Mouse (Mus musculus): Measurements from ENCODE around the gene Lim2.
"Not testable (repeated sequence)": the region's sequence is repeated elsewhere in the genome, so short reads cannot be mapped to it uniquely, and the experiment has no call there.

Gene Lim2

DNA sequence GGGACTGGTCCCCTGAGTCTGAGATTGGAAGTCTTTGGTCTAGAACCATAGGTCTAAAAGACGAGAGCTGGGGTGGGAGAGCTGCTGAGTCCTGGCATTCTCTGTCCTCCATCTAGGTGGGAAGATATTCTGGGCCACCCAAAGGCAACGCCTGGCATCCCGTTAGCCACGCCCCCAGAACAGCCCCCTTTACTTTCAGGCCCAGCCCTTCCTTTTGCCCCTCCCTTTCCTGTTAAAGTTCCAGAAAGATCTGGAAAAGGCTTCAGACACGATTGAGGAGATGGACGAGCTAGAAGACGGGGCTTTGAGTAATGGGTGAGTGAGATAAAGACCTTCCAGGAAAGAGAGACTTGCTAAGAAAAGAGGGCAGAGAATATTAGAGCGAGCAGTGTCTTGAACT, at the start of gene Lim2:
Gene Lim2 (plus strand): TSS at position 265 of the 400 bp plus-strand sequence.
- no peak for DNase-seq (ENCODE audit: low spot score in 2 of 2)

DNA sequence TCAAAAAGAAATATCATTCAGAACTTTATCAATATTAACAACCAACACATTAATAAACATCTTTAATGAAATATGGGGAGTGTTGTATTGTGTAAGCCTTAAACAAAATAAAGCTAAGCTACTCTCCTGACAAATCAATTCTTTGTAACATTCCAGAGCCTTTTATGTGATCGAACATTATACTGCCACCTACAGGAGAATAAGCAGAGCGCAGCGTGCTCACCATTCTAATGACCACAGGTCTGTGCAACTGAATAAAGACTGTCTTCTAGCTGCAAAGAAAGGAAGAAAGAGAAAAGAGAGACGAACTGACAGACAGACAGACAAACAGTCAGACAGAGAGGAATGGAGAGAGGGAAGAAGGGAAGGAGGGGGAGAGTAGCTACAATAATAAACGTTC, 49.2 kb upstream of the Lim2 start:
- DNase-seq (ENCODE audit: low spot score in 2 of 2), result no peak

DNA sequence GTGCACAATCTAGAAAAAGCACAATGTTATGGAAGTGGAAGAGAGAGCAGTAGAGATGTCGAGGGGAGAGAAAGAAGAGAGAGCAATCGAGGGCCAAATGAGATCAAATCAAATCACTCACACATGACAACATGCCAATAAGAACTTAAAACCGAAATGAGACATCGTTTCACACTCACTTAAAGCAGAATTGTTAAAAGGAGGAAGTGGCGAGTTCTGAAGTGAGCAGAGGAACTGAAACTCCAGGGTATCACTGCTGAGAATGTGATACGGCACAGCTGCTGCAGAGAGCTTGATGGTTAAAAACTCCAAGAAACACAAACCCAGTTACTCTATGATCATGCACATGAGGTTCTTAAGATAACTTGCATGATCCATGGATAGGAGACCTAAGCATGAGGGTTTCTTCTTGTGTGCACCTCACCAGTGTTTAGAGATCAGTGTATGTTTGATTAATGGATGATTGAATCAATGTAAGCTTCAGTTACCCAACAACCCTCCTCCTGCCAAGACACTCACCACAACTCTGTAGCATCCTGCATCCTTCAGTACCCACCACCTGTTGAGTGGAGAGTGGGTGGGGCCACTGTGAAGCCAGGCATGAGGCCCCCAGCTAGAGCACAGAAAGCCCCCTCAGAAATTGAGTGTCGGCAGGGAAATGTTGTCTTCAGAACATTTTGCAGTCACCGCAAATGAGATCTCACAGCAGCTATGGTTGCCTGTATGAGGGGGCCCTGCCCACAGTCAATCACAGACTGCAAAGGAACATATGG, 34.9 kb upstream of the Lim2 start:
- DNase-seq (ENCODE audit: low spot score in 2 of 2), result peak; percentile 79 to 81

DNA sequence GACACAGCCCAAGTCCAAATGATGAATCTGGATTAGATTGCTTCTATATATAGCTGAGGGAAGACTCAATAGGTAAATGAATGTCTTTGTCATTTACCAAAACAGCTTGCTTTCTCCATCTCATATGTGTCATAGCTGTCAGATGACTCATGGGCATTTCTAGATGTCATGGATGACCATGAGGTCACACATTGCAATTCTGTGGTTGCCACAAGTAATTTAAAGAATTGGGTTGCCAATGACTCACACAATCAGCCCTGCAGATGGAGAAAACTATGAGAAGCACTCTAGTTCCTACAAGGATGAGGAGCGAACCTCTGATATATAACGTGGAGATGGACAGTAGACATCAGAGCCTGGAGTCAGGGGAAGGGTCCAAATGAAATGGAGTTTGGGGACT, 28.0 kb upstream of the Lim2 start:
- no peak for DNase-seq (ENCODE audit: low spot score in 2 of 2)

DNA sequence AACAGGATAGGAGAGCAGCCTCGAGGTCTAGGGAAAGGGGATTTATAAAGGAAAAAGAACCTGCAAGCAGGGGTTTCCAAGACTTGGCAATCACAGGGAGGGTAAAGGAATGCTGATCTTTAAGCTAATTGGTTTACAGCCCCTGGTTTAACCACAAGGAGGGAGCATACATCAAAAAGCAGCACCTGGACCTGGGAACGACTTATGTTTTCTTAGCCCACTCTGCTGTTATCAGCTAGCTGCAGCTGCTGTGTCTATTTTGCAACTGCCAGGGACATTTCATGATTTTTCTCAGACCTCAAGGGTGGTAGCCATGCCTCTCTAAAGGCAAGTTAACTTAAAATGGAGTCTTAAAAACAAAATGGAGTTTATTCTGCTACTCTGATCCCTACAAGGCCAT, 24.8 kb upstream of the Lim2 start:
- DNase-seq (ENCODE audit: low spot score in 2 of 2), result no peak

DNA sequence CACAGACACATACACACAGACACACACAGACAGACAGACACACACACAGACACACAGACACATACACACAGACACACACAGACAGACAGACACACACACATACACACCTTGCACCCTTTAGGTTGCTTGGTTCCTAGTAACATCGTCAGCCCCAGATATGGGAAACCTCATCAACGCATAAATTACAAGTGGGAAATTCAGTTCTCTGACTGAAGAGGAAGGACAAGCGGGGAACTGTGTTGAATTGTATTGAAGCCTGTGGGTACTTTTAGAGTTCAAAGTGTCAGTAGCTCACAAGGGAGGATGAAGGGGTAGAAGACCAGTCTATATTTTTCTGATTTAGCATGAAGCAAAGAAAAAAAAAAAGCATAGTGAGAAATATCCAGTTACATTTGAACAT, 19.9 kb upstream of the Lim2 start:
- peak; percentile 14 to 39 for DNase-seq (ENCODE audit: low spot score in 2 of 2)

DNA sequence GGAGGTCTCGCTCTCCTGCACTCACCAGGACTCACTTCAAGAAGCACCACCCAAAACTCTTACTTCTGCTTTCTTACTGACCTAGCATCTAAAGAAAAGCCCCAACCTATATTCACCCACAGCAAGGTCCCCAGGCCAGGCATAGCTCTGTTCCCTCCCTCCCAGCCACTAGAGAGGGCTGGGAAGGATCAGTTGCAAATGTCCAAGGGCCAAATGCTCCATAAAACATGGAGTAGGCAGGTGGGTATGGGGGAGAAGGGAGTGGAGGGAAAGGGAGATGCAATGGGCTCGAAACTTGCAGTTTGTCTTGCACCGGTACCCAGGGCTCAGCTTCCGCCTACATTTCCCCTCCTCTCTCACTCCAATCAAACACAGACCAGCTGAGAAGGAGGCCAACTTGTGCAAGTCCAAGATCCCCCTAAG, 19.3 kb upstream of the Lim2 start, which contains the start of gene Siglecg:
Gene Siglecg (plus strand): TSS at position 74 of the 423 bp plus-strand sequence.
- peak; percentile 71 to 73 for DNase-seq (ENCODE audit: low spot score in 2 of 2)

DNA sequence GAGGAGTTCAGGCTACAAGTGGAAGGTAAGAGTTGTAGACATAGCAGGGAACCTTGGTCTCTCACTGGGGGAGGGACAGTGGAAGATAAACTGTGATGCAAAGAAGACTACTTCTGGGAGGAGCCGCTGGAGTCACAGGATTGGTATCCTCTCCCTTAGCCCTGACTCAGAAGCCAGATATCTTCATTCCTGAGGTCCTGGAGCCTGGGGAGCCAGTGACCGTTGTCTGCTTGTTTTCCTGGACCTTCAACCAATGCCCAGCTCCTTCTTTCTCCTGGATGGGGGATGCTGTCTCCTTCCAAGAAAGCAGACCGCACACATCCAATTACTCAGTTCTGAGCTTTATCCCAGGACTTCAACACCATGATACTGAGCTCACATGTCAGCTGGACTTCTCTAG, 18.4 kb upstream of the Lim2 start:
- DNase-seq (ENCODE audit: low spot score in 2 of 2), result no peak

DNA sequence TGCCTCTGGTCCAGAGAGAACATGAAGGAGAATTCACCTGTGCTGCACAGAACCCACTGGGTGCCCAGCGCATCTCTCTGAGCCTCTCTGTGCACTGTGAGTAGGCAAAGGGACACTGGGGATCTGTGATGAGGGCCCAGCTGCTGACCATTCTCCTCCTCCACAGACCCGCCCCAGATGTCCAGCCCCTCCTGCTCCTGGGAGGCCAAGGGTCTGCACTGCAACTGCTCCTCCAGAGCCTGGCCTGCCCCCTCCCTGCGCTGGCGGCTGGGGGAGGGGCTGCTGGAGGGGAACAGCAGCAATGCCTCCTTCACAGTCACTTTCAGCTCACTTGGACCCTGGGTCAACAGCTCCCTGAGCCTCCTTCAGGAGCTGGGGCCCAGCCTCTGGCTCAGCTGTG, 15.7 kb upstream of the Lim2 start:
- not testable (repeated sequence) for DNase-seq (ENCODE audit: low spot score in 2 of 2)

DNA sequence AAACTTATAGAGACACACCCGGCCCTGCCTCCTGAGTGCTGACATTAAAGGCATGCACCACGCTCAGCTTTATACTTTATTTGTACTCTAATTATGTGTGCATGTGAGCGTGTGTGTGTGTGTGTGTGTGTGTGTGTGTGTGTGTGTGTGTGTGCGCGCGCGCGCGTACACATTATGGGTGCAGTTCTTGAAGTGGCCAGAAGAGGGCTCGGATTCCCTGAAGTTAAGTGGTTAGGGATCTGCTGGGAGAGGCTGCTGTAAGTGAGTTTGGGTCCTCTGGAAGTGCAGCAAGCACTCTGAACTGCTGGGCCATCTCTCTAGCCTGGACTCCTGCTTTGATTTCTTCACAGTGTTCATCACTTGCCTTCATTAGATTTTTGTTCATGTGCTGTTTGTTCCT, 10.2 kb upstream of the Lim2 start:
- DNase-seq (ENCODE audit: low spot score in 2 of 2), result no peak

DNA sequence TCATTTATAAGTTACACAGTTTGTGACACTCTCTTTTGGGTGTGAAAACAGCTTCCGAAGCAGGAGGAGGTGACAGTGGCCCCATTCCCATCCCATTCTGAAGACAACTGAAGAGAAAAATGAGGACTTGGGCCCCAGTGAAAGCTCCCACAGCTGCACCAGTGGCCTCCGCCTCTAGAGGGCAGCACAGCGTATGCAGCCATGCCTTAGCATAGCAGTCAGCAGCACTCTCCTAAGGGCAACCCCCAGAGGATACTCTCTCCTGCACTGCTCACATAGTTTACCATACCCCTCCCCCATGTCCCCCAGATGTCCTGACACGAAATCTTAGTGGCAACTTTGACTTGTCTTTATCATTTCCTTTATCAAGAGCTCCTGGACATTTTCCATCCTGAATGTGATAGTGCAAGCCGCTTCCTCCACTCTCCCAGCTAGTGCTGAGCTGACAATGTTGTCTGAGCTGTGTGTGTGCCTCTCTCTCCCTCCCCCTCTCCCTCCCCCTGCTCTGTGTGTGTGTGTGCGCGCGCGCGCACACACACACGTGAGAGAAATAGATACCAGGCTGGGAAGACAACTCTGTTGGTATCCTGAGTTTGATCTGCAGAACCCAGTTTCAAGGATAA, 4.4 kb upstream of the Lim2 start:
- peak; percentile 72 to 76 for DNase-seq (ENCODE audit: low spot score in 2 of 2)

DNA sequence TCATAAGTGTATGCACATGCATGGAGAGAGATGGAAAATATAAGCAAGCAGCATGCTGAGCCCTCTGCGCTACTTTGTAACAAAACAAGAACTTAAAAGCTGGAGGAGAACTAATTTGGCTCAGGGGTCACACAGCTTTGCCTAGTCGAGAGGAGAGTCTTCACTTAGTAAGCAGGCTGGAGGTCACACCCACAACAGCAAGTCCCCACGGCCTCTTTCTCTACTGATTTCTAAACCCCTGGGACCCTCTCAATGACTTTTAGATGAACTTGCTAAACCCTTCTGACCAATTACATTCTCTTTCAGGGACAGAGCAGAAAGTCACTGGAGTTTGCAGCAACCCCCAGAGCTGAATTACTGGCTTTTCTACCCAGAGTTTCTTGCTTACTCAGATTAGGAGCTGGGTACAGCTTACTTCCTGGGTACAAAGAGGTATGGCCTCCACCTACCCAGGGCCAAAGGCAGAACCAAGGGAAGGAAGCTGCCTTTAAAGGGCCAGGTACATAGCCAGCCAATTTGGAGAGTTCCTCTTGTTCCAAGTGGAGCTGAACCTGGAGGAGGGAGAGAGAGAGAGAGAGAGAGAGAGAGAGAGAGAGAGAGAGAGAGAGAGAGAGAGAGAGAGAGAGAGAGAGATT, 3.4 kb upstream of the Lim2 start:
- DNase-seq (ENCODE audit: low spot score in 2 of 2), result no peak

DNA sequence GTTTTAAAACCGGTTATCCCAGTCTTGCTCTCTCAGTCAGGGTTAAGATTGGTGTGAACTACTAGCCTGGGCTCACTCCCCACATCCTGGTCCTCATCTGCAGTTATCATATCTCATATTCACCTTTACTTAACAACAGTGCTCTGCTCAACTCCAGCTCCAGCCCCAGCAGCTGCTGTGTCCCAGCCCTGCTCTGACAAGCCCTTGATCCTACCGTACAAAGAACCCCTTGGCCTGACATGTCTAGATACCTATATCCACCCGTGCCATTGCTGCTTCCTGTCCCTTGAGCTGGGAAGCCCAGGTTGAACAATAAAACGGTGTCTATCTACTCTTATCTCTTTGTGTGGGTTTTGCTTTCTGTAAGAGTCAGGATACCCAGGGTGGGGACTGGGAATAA, 2.0 kb downstream of the Lim2 start:
- no peak for DNase-seq (ENCODE audit: low spot score in 2 of 2)

DNA sequence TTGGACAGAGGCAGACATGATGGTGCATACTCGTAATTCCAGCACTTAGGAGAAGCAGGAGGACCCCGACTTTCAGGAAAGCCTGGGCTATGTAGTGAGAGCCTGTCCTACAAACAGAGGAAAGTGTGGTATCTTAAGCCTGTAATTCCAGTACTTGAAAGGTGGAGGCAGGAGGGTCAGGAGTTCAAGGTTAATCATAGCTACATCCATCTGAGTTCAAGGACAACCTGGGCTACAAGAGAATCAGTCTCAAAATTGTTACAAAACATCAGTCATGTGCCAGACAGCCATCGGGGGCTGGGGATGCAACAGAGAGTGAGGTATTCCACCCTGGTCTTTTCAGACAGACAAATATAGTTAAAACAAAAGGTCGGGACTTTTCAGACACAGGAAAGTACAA, 5.4 kb downstream of the Lim2 start:
- no peak for DNase-seq (ENCODE audit: low spot score in 2 of 2)

DNA sequence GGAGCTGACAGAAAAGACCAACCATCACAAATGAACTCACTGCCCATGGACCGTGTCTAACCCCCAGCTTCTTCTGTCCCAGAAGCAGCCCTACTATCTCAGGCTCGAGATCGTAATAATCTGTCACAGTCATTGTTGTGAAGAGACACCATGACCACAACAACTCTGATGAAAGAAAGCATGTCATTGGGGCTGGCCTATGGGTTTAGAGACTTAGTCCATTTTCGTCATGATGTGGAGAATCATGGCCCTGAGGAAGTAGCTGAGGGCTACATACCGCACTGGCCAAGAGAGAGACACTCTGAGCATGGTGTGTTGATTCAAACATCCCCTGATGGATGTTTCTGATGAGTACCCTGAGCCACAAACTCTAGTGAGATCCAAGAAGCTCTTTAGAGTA, 7.2 kb downstream of the Lim2 start:
- DNase-seq (ENCODE audit: low spot score in 2 of 2), result no peak

DNA sequence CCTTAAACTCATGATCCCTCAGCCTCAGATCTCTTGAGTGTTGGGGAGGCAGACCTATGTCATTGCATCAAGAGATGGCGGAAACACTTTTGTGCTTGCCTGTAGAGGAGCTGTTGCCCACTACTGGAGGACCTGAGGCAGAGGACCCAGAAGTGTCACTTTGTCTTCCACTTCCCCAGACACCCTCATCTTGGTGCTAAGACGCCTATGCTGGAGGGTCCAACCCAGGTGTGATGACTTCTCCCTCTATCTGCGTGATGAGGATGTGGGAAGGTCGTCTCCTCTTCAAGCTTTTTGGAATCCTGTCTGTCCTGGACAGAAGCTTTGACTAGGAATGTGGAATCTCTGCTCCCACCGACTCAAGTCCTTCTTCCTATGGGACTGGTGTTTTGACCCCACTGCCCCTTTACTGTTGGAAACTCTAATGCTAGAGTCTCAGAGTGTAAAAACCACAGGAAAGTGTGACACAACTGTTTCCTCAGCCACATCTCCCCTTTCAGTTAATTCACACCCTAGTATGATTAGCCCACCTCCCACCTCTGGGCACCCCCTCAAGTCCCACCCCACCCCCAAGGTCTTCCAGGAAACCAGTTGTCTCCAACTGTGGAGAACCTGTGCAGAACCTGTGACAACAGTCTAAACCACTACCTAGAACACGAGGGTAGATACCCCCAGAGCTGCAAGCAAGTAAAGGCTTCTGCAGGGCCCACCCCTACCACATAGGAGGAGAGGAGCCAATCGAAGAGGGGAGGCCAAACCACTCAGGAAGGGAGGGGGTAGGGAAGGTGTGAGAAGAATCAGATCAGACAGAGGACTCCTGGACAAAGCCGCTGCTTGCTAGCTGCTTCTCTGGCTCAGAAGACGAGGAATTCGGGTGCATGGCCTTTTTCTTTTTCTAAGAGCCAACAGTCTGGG, 9.1 kb downstream of the Lim2 start, which contains the start of gene Nkg7:
Gene Nkg7 (plus strand): TSS at position 733 of the 915 bp plus-strand sequence.
- peak in 1 of 2 experiments; percentile 19 for DNase-seq (ENCODE audit: low spot score in 2 of 2)

DNA sequence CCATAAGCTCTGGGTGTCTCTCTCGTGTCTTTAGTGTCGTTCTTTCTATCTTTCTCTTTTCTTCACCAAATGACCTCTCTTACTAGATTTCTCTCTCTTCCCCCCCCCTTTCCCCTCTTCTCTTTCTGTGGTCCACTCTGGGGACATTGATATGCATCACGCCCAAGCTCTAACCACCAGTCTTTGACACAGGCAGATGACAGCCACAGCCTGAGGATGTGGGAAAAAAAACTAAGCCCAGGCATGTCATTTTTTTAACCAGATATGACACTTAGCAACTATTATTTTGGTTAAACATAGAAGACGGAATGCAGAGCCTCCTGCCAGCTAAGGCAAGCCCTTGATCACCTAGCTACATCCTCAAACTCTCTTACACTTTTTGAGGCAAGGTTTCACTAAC, 11.1 kb downstream of the Lim2 start:
- no peak for DNase-seq (ENCODE audit: low spot score in 2 of 2)

DNA sequence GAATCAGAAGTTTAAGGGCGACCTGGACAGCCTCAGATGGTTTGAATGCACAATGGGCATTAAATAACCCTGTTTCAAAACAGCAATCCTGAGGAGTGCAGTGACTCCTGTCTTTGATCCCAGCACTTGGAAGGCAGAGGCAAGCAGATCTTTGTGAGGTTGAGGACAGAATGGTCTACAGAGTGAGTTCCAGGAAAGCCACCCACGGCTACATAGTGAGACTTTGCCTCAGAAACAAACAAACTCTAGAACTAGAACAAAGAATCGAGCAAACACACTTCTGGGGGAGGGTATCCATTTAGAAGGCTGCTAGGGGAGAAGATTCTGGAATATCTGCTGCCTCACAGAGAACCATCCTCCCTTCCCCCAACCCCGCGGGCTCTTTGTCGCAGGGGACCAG, 13.0 kb downstream of the Lim2 start, which contains the start of gene Cldnd2:
Gene Cldnd2 (plus strand): TSS at position 301 of the 400 bp plus-strand sequence.
- no peak for DNase-seq (ENCODE audit: low spot score in 2 of 2)

DNA sequence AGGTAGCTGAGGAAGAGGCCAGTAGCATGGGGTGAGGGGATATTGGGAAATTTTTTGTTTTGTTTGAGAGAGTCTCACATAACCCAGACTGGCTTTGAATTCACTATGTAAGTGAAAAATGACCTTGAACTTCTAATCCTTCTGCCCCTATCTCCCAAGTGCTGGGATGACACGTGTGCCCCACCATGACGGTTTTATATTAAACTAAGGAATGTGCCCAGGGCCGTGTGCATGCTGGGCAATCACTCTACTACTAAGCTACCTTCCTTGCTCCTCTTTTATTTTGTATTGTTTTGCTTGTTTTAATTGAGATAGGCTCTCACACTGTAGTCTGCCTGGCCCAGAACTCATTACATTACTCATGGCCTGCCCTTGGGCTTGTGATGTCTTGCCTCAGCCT, 13.6 kb downstream of the Lim2 start:
- DNase-seq (ENCODE audit: low spot score in 2 of 2), result no peak

DNA sequence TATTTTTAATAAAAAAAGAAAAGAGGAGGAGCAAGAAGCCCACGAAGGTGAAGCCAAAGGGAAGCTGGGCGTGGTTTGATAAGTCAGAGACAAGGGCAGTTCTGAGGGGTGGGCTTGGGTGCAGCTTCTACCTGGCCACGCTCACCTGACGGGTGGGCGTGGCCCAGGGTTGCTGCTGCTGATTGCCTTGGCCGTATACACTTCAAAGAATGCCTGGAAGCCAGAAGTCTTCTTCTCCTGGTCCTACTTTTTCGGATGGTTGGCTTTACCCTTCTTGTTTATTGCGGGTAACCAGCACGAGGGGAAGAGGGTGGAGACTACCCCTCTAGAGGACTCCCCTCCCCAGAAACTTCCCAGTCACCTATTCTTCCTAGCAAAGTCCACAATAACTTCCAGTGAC, 15.2 kb downstream of the Lim2 start:
- no peak for DNase-seq (ENCODE audit: low spot score in 2 of 2)

DNA sequence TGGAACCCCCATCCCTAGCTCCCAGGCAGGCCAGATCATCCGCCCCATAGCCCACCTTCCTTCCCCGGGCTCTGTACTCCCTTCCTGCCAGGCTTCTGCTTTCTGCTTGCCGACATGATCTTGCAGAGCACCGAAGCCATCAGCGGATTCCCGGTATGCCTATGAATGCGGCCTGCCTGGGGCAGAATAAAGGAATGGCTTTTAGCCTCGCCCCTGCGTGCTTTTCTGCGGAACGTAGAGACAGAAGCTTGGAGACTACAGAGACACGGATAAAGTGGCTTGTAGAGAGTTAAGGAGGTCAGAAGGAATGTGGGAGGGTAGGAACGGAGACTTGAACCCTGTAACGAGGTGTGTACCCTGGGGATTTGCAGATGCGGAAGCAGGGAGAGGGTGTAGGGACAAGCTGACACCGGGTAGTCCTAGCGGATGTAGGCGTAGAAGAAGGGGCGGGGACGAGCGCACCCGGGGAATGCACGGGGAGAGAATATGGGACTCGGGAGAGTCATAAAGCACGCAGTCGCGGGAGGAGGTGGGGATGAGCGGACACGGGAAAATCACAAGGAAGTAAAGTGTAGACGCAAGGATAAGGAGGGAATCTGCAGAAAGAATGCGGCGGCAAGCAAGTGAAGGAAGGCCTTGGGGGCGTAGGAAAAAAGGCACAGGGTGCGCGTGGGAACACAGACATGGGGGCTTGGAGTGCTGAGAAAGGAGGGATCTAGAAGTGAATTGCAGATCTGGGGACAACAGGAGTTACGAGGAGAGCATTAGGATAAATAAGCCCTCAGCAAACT, 15.9 kb downstream of the Lim2 start:
- DNase-seq (ENCODE audit: low spot score in 2 of 2), result peak; percentile 82 to 86
